Mouse (Mus musculus): Measurements from ENCODE around the gene Stn1. TPM values are rescaled to one million over a fixed set of nuclear protein-coding genes. Genes with fewer than 3 reads are reported as not detected.

Stn1 gene
- polyA plus RNA-seq, 1 experiment from 2014 or later: 12.7 TPM

GRCm38 (mm10) chr19:47508191-47508590, 29.1 kb downstream of the Stn1 start:
- H3K4me3 ChIP-seq (replicated peaks): no peak overlapping the region
- DNase-seq (no peak), ATAC-seq (ENCODE audit: low read depth) (no peak)
- WGBS (ENCODE audit: insufficient replicate concordance): 14% methylated on average over 3 of the region's 3 CpGs
- H3K9me3 ChIP-seq (replicated peaks): no peaks in the 10 kb centered on the region
- peak overlapping the region; percentile 46 for H3K4me2 ChIP-seq
- no peaks in the 10 kb centered on the region for H3K27me3 ChIP-seq
- H3K4me1 ChIP-seq (replicated peaks): peaks cover 59% of the 10 kb centered on the region
- no peaks in the 10 kb centered on the region for H3K36me3 ChIP-seq
- 0 out of 2 replicates have a peak overlapping the region, but pooled peaks have one; percentile 18 for H3K9ac ChIP-seq
- H3K27ac ChIP-seq: peak overlapping the region; percentile 50

GRCm38 (mm10) chr19:47507128-47508121, 29.9 kb downstream of the Stn1 start:
- Histone ChIP-seq H3K36me3 (no peaks in the 10 kb centered on the region), H3K27me3 (no peaks in the 10 kb centered on the region), H3K27ac (peak overlapping the region; percentile 50; the same call in 1 of the 2 replicates), H3K4me1 (replicated peaks) (peaks cover 56% of the 10 kb centered on the region), H3K9ac (no peak overlapping the region), H3K9me3 (replicated peaks) (no peaks in the 10 kb centered on the region), H3K4me2 (peak overlapping the region; percentile 46), H3K4me3 (replicated peaks) (no peak overlapping the region; the same call in 1 of the 2 replicates)
- 27% methylated on average over 27 of the region's 27 CpGs for WGBS (ENCODE audit: insufficient replicate concordance)
- DNase-seq: peak; percentile 39
- ATAC-seq (ENCODE audit: low read depth): no peak

- H3K4me1 ChIP-seq (replicated peaks): peaks cover 18% of the 10 kb centered on the region
- H3K36me3 ChIP-seq: no peaks in the 10 kb centered on the region
- no peaks in the 10 kb centered on the region for H3K9me3 ChIP-seq (replicated peaks)
- H3K4me3 ChIP-seq (replicated peaks): no peak overlapping the region
- WGBS (ENCODE audit: insufficient replicate concordance): 58% methylated on average over 4 of the region's 4 CpGs
- H3K4me2 ChIP-seq: no peak overlapping the region
- no peaks in the 10 kb centered on the region for H3K27me3 ChIP-seq
- H3K27ac ChIP-seq: no peak overlapping the region
- no peak overlapping the region for H3K9ac ChIP-seq
- ATAC-seq (ENCODE audit: low read depth) (no peak), DNase-seq (no peak)
Observed at GRCm38 (mm10) chr19:47503625-47504024, 33.7 kb downstream of the Stn1 start.

- WGBS (ENCODE audit: insufficient replicate concordance): 52% methylated on average over 8 of the region's 8 CpGs
- Histone ChIP-seq H3K27ac (no peak overlapping the region), H3K4me1 (replicated peaks) (peaks cover 7% of the 10 kb centered on the region), H3K4me2 (no peak overlapping the region), H3K9ac (no peak overlapping the region), H3K4me3 (replicated peaks) (no peak overlapping the region), H3K36me3 (no peaks in the 10 kb centered on the region), H3K9me3 (replicated peaks) (no peaks in the 10 kb centered on the region), H3K27me3 (no peaks in the 10 kb centered on the region)
- ATAC-seq (ENCODE audit: low read depth): no peak
- DNase-seq: no peak
Observed at GRCm38 (mm10) chr19:47502563-47502962, 34.7 kb downstream of the Stn1 start.

GRCm38 (mm10) chr19:47500389-47501011, 36.8 kb downstream of the Stn1 start:
- Histone ChIP-seq H3K4me3 (replicated peaks) (no peak overlapping the region), H3K9me3 (replicated peaks) (no peaks in the 10 kb centered on the region), H3K27me3 (no peaks in the 10 kb centered on the region), H3K9ac (no peak overlapping the region), H3K4me1 (replicated peaks) (no peaks in the 10 kb centered on the region), H3K4me2 (no peak overlapping the region), H3K36me3 (no peaks in the 10 kb centered on the region), H3K27ac (no peak overlapping the region)
- no peak for DNase-seq
- 79% methylated on average over 11 of the region's 11 CpGs for WGBS (ENCODE audit: insufficient replicate concordance)
- no peak for ATAC-seq (ENCODE audit: low read depth)

GRCm38 (mm10) chr19:47499841-47500240, 37.5 kb downstream of the Stn1 start:
- 69% methylated on average over 5 of the region's 5 CpGs for WGBS (ENCODE audit: insufficient replicate concordance)
- DNase-seq (no peak), ATAC-seq (ENCODE audit: low read depth) (no peak)
- Histone ChIP-seq H3K9me3 (replicated peaks) (no peaks in the 10 kb centered on the region), H3K9ac (no peak overlapping the region), H3K4me3 (replicated peaks) (no peak overlapping the region), H3K27ac (no peak overlapping the region), H3K36me3 (no peaks in the 10 kb centered on the region), H3K4me1 (replicated peaks) (no peaks in the 10 kb centered on the region), H3K4me2 (no peak overlapping the region), H3K27me3 (no peaks in the 10 kb centered on the region)

- Histone ChIP-seq H3K36me3 (no peaks in the 10 kb centered on the region), H3K27ac (no peak overlapping the region), H3K4me3 (replicated peaks) (no peak overlapping the region), H3K4me2 (no peak overlapping the region), H3K4me1 (replicated peaks) (no peaks in the 10 kb centered on the region), H3K27me3 (no peaks in the 10 kb centered on the region), H3K9me3 (replicated peaks) (no peaks in the 10 kb centered on the region), H3K9ac (no peak overlapping the region)
- no peak for ATAC-seq (ENCODE audit: low read depth)
- WGBS (ENCODE audit: insufficient replicate concordance): 61% methylated on average over 4 of the region's 4 CpGs
- no peak for DNase-seq
Observed at GRCm38 (mm10) chr19:47498942-47499341, 38.4 kb downstream of the Stn1 start.

GRCm38 (mm10) chr19:47497736-47498135, 39.6 kb downstream of the Stn1 start:
- 73% methylated on average over 6 of the region's 6 CpGs for WGBS (ENCODE audit: insufficient replicate concordance)
- H3K4me3 ChIP-seq (replicated peaks): no peak overlapping the region
- no peaks in the 10 kb centered on the region for H3K9me3 ChIP-seq (replicated peaks)
- no peaks in the 10 kb centered on the region for H3K27me3 ChIP-seq
- no peak overlapping the region for H3K4me2 ChIP-seq
- DNase-seq: no peak
- no peaks in the 10 kb centered on the region for H3K36me3 ChIP-seq
- no peak overlapping the region for H3K9ac ChIP-seq
- ATAC-seq (ENCODE audit: low read depth): no peak
- no peaks in the 10 kb centered on the region for H3K4me1 ChIP-seq (replicated peaks)
- no peak overlapping the region for H3K27ac ChIP-seq

- no peaks in the 10 kb centered on the region for H3K9me3 ChIP-seq (replicated peaks)
- no peak for ATAC-seq (ENCODE audit: low read depth)
- no peak overlapping the region for H3K9ac ChIP-seq
- H3K36me3 ChIP-seq: no peaks in the 10 kb centered on the region
- no peak overlapping the region for H3K4me2 ChIP-seq
- H3K27ac ChIP-seq: no peak overlapping the region
- no peaks in the 10 kb centered on the region for H3K27me3 ChIP-seq
- H3K4me3 ChIP-seq (replicated peaks): no peak overlapping the region
- DNase-seq: no peak
- no peaks in the 10 kb centered on the region for H3K4me1 ChIP-seq (replicated peaks)
- 72% methylated on average over 9 of the region's 9 CpGs for WGBS (ENCODE audit: insufficient replicate concordance)
Observed at GRCm38 (mm10) chr19:47497313-47497712, 40.0 kb downstream of the Stn1 start.

- Histone ChIP-seq H3K36me3 (no peaks in the 10 kb centered on the region), H3K4me3 (replicated peaks) (no peak overlapping the region), H3K27ac (no peak overlapping the region), H3K9me3 (replicated peaks) (0 out of 2 replicates have a peak, but pooled peaks cover 3% of the 10 kb centered on the region), H3K4me2 (no peak overlapping the region), H3K9ac (no peak overlapping the region), H3K27me3 (no peaks in the 10 kb centered on the region), H3K4me1 (replicated peaks) (no peaks in the 10 kb centered on the region)
- ATAC-seq (ENCODE audit: low read depth) (no peak), DNase-seq (no peak)
- WGBS (ENCODE audit: insufficient replicate concordance): 64% methylated on average over 23 of the region's 23 CpGs
Observed at GRCm38 (mm10) chr19:47493017-47493997, 44.0 kb downstream of the Stn1 start.

GRCm38 (mm10) chr19:47492422-47492821, 44.9 kb downstream of the Stn1 start:
- Histone ChIP-seq H3K36me3 (no peaks in the 10 kb centered on the region), H3K27ac (no peak overlapping the region), H3K27me3 (no peaks in the 10 kb centered on the region), H3K9me3 (replicated peaks) (0 out of 2 replicates have a peak, but pooled peaks cover 3% of the 10 kb centered on the region), H3K9ac (no peak overlapping the region), H3K4me1 (replicated peaks) (no peaks in the 10 kb centered on the region), H3K4me2 (no peak overlapping the region), H3K4me3 (replicated peaks) (no peak overlapping the region)
- DNase-seq: no peak
- no peak for ATAC-seq (ENCODE audit: low read depth)
- WGBS (ENCODE audit: insufficient replicate concordance): 78% methylated on average over 6 of the region's 6 CpGs
